Mouse (Mus musculus) embryonic stem cell, embryonic (primary cell): ENCODE measurements around the gene Il17rd.

Source experiments
- CTCF ChIA-PET, 4 experiments: fragments of 300-600 bp in 2 of 4; fragments of 350-600 bp in 2 of 4; sonication (Branson Sonifier 250); formaldehyde crosslinking; loops; one replicate each; lab custom pipeline; 2022; ENCODE audit warnings: inconsistent platforms in 2 of 4; lab: Charles Lee
- POLR2A ChIA-PET, 4 experiments: fragments of 300-600 bp in 2 of 4; fragments of 350-600 bp in 2 of 4; sonication (Branson Sonifier 250); formaldehyde crosslinking; loops; one replicate each; lab custom pipeline; 2022; ENCODE audit warnings: antibody characterized with exemption in 4 of 4, inconsistent platforms in 1 of 4; lab: Charles Lee

Il17rd gene

GRCm38 (mm10) chr14:27101735-27102134, 63.0 kb downstream of the Il17rd start:
- CTCF ChIA-PET, result interaction anchor here in 1 of 4 experiments (0.5 to 1.4 kb wide), 2 partner anchors 65 to 71 kb away, joined by 4 to 7 read pairs; no protein-coding TSS in a partner anchor
- POLR2A ChIA-PET, result interaction anchor here in 2 of 4 experiments (0.9 to 1.5 kb wide), 4 partner anchors 9 to 62 kb away, joined by 3 to 5 read pairs (median 3); partner anchors contain the start of gene Il17rd (in 1 of the 2)

GRCm38 (mm10) chr14:27102720-27103119, 64.0 kb downstream of the Il17rd start:
- CTCF ChIA-PET, result interaction anchor here in 1 of 4 experiments (1.1 to 1.7 kb wide), 3 partner anchors 72 to 114 kb away, joined by 4 to 10 read pairs (median 7); no protein-coding TSS in a partner anchor
- POLR2A ChIA-PET, result interaction anchor here (0.6 to 2.4 kb wide), 13 partner anchors 9 to 327 kb away, joined by 3 to 8 read pairs (median 5); partner anchors contain the start of gene Il17rd (in 2 of the 4)

- POLR2A ChIA-PET, result interaction anchor here in 3 of 4 experiments (0.6 to 2.0 kb wide), 9 partner anchors 9 to 66 kb away, joined by 3 to 5 read pairs (median 3); no protein-coding TSS in a partner anchor
- CTCF ChIA-PET, result interaction anchor here in 2 of 4 experiments (1.0 to 1.3 kb wide), 2 partner anchors 9 kb away, joined by 3 to 4 read pairs; no protein-coding TSS in a partner anchor
Measured at GRCm38 (mm10) chr14:27105731-27106457, 67.2 kb downstream of the Il17rd start.

- CTCF ChIA-PET, result interaction anchor here in 2 of 4 experiments (0.6 to 1.9 kb wide), 8 partner anchors 15 to 632 kb away, joined by 3 to 8 read pairs (median 3); no protein-coding TSS in a partner anchor
Measured at GRCm38 (mm10) chr14:27108748-27109504, 70.2 kb downstream of the Il17rd start.

GRCm38 (mm10) chr14:27114362-27115274, 75.9 kb downstream of the Il17rd start, which contains the start of gene Arhgef3:
Gene Arhgef3 (plus strand): TSS chr14:27114899.
- CTCF ChIA-PET, result interaction anchor here in 2 of 4 experiments (0.5 to 1.8 kb wide), 6 partner anchors 18 to 136 kb away, joined by 3 to 5 read pairs (median 4); no protein-coding TSS in a partner anchor
- POLR2A ChIA-PET, result interaction anchor here in 2 of 4 experiments (0.7 to 3.0 kb wide), 15 partner anchors 10 to 314 kb away, joined by 3 to 11 read pairs (median 4); partner anchors contain the start of genes Fam208a (in 1 of the 2) and Il17rd (in 1 of the 2)

More at GRCm38 (mm10) chr14:27108748-27109504, 70.2 kb downstream of the Il17rd start:
- POLR2A ChIA-PET, result interaction anchor here in 3 of 4 experiments (0.6 to 1.6 kb wide), 8 partner anchors 10 to 107 kb away, joined by 3 to 5 read pairs (median 4); partner anchors contain the start of gene Il17rd (in 1 of the 3)

GRCm38 (mm10) chr14:27115275-27115660, 76.5 kb downstream of the Il17rd start:
- POLR2A ChIA-PET, result interaction anchor here in 3 of 4 experiments (0.6 to 3.0 kb wide), 9 partner anchors 15 to 77 kb away, joined by 3 to 11 read pairs (median 4); partner anchors contain the start of gene Il17rd (in 1 of the 3)

GRCm38 (mm10) chr14:27115991-27116390, 77.2 kb downstream of the Il17rd start:
- CTCF ChIA-PET, result no interaction called here
- POLR2A ChIA-PET, result interaction anchor here in 2 of 4 experiments (0.6 to 2.0 kb wide), 3 partner anchors 24 to 59 kb away, joined by 3 to 6 read pairs (median 5); no protein-coding TSS in a partner anchor

More at GRCm38 (mm10) chr14:27115275-27115660, 76.5 kb downstream of the Il17rd start:
- CTCF ChIA-PET, result interaction anchor here in 1 of 4 experiments (1.8 kb wide), 1 partner anchor 68 kb away, joined by 5 read pairs; no protein-coding TSS in a partner anchor

- ChIA-PET CTCF (no interaction called here), POLR2A (interaction anchor here in 2 of 4 experiments (0.9 to 1.9 kb wide), 3 partner anchors 13 to 25 kb away, joined by 3 to 6 read pairs (median 4); no protein-coding TSS in a partner anchor)
Measured at GRCm38 (mm10) chr14:27116577-27117165, 77.9 kb downstream of the Il17rd start.

GRCm38 (mm10) chr14:27118546-27118945, 79.8 kb downstream of the Il17rd start:
- CTCF ChIA-PET, result interaction anchor here in 2 of 4 experiments (0.5 to 1.3 kb wide), 2 partner anchors 87 to 315 kb away, joined by 3 read pairs; no protein-coding TSS in a partner anchor
- POLR2A ChIA-PET, result interaction anchor here in 1 of 4 experiments (0.8 to 1.9 kb wide), 4 partner anchors 9 to 64 kb away, joined by 3 to 4 read pairs (median 3); no protein-coding TSS in a partner anchor

GRCm38 (mm10) chr14:27122646-27123045, 83.9 kb downstream of the Il17rd start:
- ChIA-PET POLR2A (interaction anchor here in 3 of 4 experiments (0.8 to 2.0 kb wide), 8 partner anchors 8 to 84 kb away, joined by 3 to 7 read pairs (median 4); partner anchors contain the start of gene Il17rd (in 1 of the 3)), CTCF (interaction anchor here in 2 of 4 experiments (0.5 to 1.7 kb wide), 2 partner anchors 26 to 116 kb away, joined by 3 to 4 read pairs; no protein-coding TSS in a partner anchor)

- CTCF ChIA-PET, result interaction anchor here in 2 of 4 experiments (1.2 to 1.7 kb wide), 2 partner anchors 27 kb away, joined by 3 to 4 read pairs; no protein-coding TSS in a partner anchor
Measured at GRCm38 (mm10) chr14:27123543-27123942, 84.8 kb downstream of the Il17rd start.

GRCm38 (mm10) chr14:27130031-27130430, 91.3 kb downstream of the Il17rd start:
- POLR2A ChIA-PET, result interaction anchor here in 3 of 4 experiments (0.6 to 2.3 kb wide), 15 partner anchors 8 to 299 kb away, joined by 3 to 22 read pairs (median 5); partner anchors contain the start of genes Arhgef3 (in 1 of the 3) and Fam208a (in 1 of the 3)
- CTCF ChIA-PET, result interaction anchor here in 1 of 4 experiments (1.3 kb wide), 1 partner anchor 33 kb away, joined by 3 read pairs; no protein-coding TSS in a partner anchor

More at GRCm38 (mm10) chr14:27123543-27123942, 84.8 kb downstream of the Il17rd start:
- POLR2A ChIA-PET, result interaction anchor here in 3 of 4 experiments (0.6 to 2.0 kb wide), 11 partner anchors 9 to 370 kb away, joined by 3 to 7 read pairs (median 3); partner anchors contain the start of gene Il17rd (in 1 of the 3)

- ChIA-PET POLR2A (interaction anchor here in 3 of 4 experiments (0.6 to 2.3 kb wide), 17 partner anchors 9 to 298 kb away, joined by 3 to 22 read pairs (median 5); partner anchors contain the start of genes Arhgef3 (in 1 of the 3) and Fam208a (in 1 of the 3)), CTCF (interaction anchor here in 1 of 4 experiments (1.3 kb wide), 1 partner anchor 34 kb away, joined by 3 read pairs; no protein-coding TSS in a partner anchor)
Measured at GRCm38 (mm10) chr14:27130676-27131075, 91.9 kb downstream of the Il17rd start.

GRCm38 (mm10) chr14:27131521-27131920, 92.8 kb downstream of the Il17rd start:
- POLR2A ChIA-PET, result interaction anchor here in 2 of 4 experiments (1.0 to 2.3 kb wide), 7 partner anchors 8 to 51 kb away, joined by 3 to 22 read pairs (median 5); no protein-coding TSS in a partner anchor

GRCm38 (mm10) chr14:27138891-27139290, 100.2 kb downstream of the Il17rd start:
- CTCF ChIA-PET, result no interaction called here
- POLR2A ChIA-PET, result interaction anchor here in 1 of 4 experiments (1.0 to 3.5 kb wide), 3 partner anchors 8 to 13 kb away, joined by 3 to 19 read pairs (median 3); no protein-coding TSS in a partner anchor

More at GRCm38 (mm10) chr14:27131521-27131920, 92.8 kb downstream of the Il17rd start:
- CTCF ChIA-PET, result interaction anchor here in 1 of 4 experiments (0.6 to 0.7 kb wide), 2 partner anchors 161 to 1235 kb away, joined by 3 to 4 read pairs; no protein-coding TSS in a partner anchor
